Mouse (Mus musculus) hindbrain, embryonic 14.5 days (tissue): ENCODE measurements at regions not wholly inside any gene's neighbourhood (a gene's known extent, or its start where the extent isn't known, plus 50 kb on each side); places are given as distances from the start of the nearest gene placed in this dataset.

Source experiments
- ATAC-seq: fragments of 200-750 bp; cut with Nextera tagmentation; 2 replicates; pipeline ENCODE4 v1.8.0; 2017; ENCODE audit warnings: moderate number of reproducible peaks, mild to moderate bottlenecking, moderate TSS enrichment, moderate library complexity; ENCODE audit not compliant: low FRiP score
- DNase-seq: peaks from one replicate; pipeline ENCODE4 v3.0.0-alpha.2; 2015; ENCODE audit warnings: low spot score
- H3K27ac ChIP-seq: fragments of 300-500 bp; sonication (generic); 2 replicates; pipeline ENCODE4 v1.5.1; 2014; ENCODE audit warnings: mild to moderate bottlenecking, moderate library complexity
- H3K27me3 ChIP-seq: fragments of 300-500 bp; sonication (generic); 2 replicates; pipeline ENCODE4 v1.6.1; 2014; ENCODE audit warnings: mild to moderate bottlenecking, low read length, mixed read lengths; ENCODE audit not compliant: control insufficient read depth, insufficient read depth
- H3K36me3 ChIP-seq: fragments of 300-500 bp; sonication (generic); replicated peaks from 2 replicates; pipeline ENCODE4 v1.6.1; 2014; ENCODE audit not compliant: control insufficient read depth, insufficient read depth
- H3K4me1 ChIP-seq: fragments of 300-500 bp; sonication (generic); replicated peaks from 2 replicates; pipeline ENCODE4 v1.6.1; 2014; ENCODE audit warnings: antibody characterized with exemption, low read length, mixed read lengths; ENCODE audit not compliant: control insufficient read depth, insufficient read depth
- H3K4me2 ChIP-seq: fragments of 300-500 bp; sonication (generic); replicated peaks from 2 replicates; pipeline ENCODE4 v1.6.1; 2014; ENCODE audit warnings: mild to moderate bottlenecking, moderate library complexity
- H3K4me3 ChIP-seq: fragments of 300-500 bp; sonication (generic); replicated peaks from 2 replicates; pipeline ENCODE4 v1.5.1; 2014; ENCODE audit warnings: mild to moderate bottlenecking, low read length
- H3K9ac ChIP-seq: fragments of 300-500 bp; sonication (generic); 2 replicates; pipeline ENCODE4 v1.6.1; 2014
- H3K9me3 ChIP-seq: fragments of 300-500 bp; sonication (generic); 2 replicates; pipeline ENCODE4 v1.6.1; 2016; ENCODE audit warnings: low read length; ENCODE audit not compliant: control insufficient read depth
- WGBS: fragments of 180-500 bp; shearing (Covaris S2); extraction: QIAGEN DNeasy Blood & Tissue Kit; methylation state at CpG from one replicate; pipeline ENCODE4 v1.1.7; 2014; 5-methylcytosine and 5-hydroxymethylcytosine counted together

DNA sequence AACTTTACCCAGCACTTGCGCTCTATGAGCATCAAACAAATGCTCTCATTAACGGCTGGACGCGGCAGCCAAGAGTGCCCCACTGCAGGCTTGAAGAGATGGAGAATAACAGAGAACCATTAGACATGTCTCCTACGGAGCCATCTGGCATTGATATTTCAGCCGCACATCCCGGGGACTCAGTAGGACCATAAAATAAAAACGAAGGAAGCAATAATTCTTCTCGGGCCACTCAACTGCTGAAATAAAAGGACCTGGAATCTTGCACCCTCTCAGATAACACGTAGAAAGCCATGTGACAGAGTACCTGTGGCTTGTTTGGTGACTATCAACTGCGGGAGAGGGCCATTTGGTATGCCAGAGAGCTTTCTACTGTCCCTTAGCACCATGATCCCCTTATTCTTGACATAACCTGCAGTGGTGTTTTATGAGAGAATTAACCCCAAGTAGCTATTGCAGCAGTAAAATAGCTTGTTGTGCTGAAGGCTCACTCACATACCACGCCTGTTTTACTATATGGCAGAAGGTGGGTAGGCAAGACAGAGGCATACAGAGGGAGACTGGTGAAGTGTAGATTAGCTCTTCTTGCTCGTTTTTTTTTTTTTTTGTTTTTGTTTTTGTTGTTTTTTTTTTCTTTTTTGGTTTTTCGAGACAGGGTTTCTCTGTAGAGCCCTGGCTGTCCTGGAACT is 116.5 kb upstream of the Cnot2 start:
- no peaks in the 10 kb centered on the region for H3K27me3 ChIP-seq
- no peak overlapping the region for H3K4me3 ChIP-seq
- ATAC-seq, result no peak
- no peak for DNase-seq
- no peaks in the 10 kb centered on the region for H3K36me3 ChIP-seq
- no peaks in the 10 kb centered on the region for H3K9me3 ChIP-seq
- H3K4me2 ChIP-seq, result no peak overlapping the region
- H3K4me1 ChIP-seq, result no peaks in the 10 kb centered on the region
- H3K27ac ChIP-seq, result no peak overlapping the region
- WGBS, result 83% methylated on average over 14 of the region's 14 CpGs
- no peak overlapping the region for H3K9ac ChIP-seq

DNA sequence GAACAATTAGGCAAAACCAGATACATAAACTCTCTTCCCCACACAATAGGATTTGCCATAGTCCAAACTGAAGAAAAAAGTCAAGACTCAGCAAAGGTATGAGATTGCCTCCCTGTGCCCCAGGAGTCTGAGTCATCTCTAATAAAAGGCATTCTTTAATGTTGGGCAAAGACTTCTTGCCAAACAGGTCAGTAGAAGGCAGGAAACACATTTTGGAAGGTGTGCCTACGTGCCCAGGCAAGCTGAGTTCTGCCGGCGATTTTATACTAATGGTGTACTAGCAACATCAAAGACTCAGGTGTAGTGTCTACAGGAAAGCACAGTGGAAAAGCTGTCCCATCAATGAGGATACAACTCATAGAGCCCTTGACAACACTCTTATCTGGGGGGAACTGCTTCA is 112.5 kb upstream of the Cnot2 start:
- Histone ChIP-seq H3K9ac (no peak overlapping the region), H3K4me1 (no peaks in the 10 kb centered on the region), H3K4me3 (no peak overlapping the region), H3K36me3 (no peaks in the 10 kb centered on the region), H3K27ac (no peak overlapping the region), H3K27me3 (no peaks in the 10 kb centered on the region), H3K9me3 (no peaks in the 10 kb centered on the region), H3K4me2 (no peak overlapping the region)
- 92% methylated on average over 3 of the region's 3 CpGs for WGBS
- DNase-seq (no peak), ATAC-seq (no peak)

- Histone ChIP-seq H3K27me3 (no peaks in the 10 kb centered on the region), H3K9me3 (peaks cover 2% of the 10 kb centered on the region; the same call in 1 of the 2 replicates), H3K36me3 (no peaks in the 10 kb centered on the region), H3K4me1 (no peaks in the 10 kb centered on the region), H3K4me3 (no peak overlapping the region), H3K4me2 (no peak overlapping the region), H3K9ac (no peak overlapping the region), H3K27ac (no peak overlapping the region)
- DNase-seq, result no peak
- no peak for ATAC-seq
- 94% methylated on average over 11 of the region's 11 CpGs for WGBS
These were observed 105.4 kb upstream of the Cnot2 start for GRCm38 (mm10) chr10:116686741-116687140.

DNA sequence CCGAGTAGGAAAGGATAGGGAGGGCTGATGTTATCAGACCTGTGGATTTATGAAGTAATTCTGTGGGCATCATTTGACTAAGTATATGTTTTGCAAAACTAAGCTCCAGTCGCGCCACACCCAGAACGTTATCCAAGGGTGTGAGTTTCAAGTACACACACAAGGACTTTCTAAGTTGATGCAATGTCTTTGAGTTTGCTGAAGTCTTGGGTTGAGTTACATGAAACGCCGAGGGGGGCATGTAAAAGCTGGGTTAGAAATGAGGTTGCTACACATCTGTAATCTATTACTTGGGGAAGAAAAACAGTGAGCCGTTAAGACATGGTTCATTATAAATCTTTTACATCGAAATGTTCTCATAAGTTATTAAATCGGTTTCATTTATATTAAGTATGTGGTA is 102.1 kb upstream of the Cnot2 start:
- ATAC-seq (no peak), DNase-seq (no peak)
- Histone ChIP-seq H3K4me1 (no peaks in the 10 kb centered on the region), H3K4me3 (no peak overlapping the region), H3K27me3 (no peaks in the 10 kb centered on the region), H3K9me3 (peaks cover 10% of the 10 kb centered on the region; the same call in 1 of the 2 replicates), H3K36me3 (no peaks in the 10 kb centered on the region), H3K27ac (no peak overlapping the region), H3K9ac (no peak overlapping the region), H3K4me2 (no peak overlapping the region)
- WGBS, result 86% methylated on average over 9 of the region's 9 CpGs

- no peak for DNase-seq
- 91% methylated on average over 10 of the region's 10 CpGs for WGBS
- no peak overlapping the region for H3K4me3 ChIP-seq
- no peak overlapping the region for H3K9ac ChIP-seq
- no peak overlapping the region for H3K27ac ChIP-seq
- peaks cover 10% of the 10 kb centered on the region; the same call in 1 of the 2 replicates for H3K9me3 ChIP-seq
- no peak for ATAC-seq
- H3K36me3 ChIP-seq, result no peaks in the 10 kb centered on the region
- H3K27me3 ChIP-seq, result no peaks in the 10 kb centered on the region
- H3K4me1 ChIP-seq, result no peaks in the 10 kb centered on the region
- no peak overlapping the region for H3K4me2 ChIP-seq
These were observed 97.8 kb upstream of the Cnot2 start for GRCm38 (mm10) chr10:116678950-116679735.

- no peak overlapping the region for H3K4me3 ChIP-seq
- no peak overlapping the region for H3K27ac ChIP-seq
- ATAC-seq (no peak), DNase-seq (no peak)
- H3K27me3 ChIP-seq, result no peaks in the 10 kb centered on the region
- H3K9ac ChIP-seq, result no peak overlapping the region
- WGBS, result 49% methylated on average over 4 of the region's 4 CpGs
- H3K4me1 ChIP-seq, result no peaks in the 10 kb centered on the region
- H3K4me2 ChIP-seq, result no peak overlapping the region
- peaks cover 10% of the 10 kb centered on the region; the same call in 1 of the 2 replicates for H3K9me3 ChIP-seq
- no peaks in the 10 kb centered on the region for H3K36me3 ChIP-seq
These were observed 96.6 kb upstream of the Cnot2 start for GRCm38 (mm10) chr10:116677949-116678348.

- no peaks in the 10 kb centered on the region for H3K9me3 ChIP-seq
- no peak overlapping the region for H3K27ac ChIP-seq
- no peaks in the 10 kb centered on the region for H3K4me1 ChIP-seq
- no peaks in the 10 kb centered on the region for H3K27me3 ChIP-seq
- H3K36me3 ChIP-seq, result no peaks in the 10 kb centered on the region
- no peak for DNase-seq
- H3K4me2 ChIP-seq, result no peak overlapping the region
- H3K4me3 ChIP-seq, result no peak overlapping the region
- no peak for ATAC-seq
- H3K9ac ChIP-seq, result no peak overlapping the region
- 76% methylated on average over 7 of the region's 7 CpGs for WGBS
These were observed 93.9 kb upstream of the Cnot2 start for GRCm38 (mm10) chr10:116675171-116675570.

DNA sequence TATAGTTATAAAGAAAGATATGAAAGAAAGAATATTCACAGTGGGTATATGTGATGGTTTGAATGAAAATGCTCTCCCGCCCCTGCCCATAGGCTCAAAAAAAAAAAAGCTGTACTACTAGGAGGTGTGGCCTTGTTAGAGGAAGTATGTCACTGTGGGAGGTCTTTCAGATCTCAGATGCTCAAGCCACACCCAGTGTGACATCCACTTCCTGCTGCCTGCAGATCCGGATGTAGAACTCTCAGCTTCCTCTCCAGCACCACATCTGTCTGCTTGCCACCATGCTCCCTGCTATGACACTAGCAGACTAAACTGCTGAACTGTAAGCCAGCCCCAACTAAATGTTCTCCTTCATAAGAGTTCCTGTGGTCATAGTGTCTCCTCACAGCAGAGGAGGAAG is 93.0 kb upstream of the Cnot2 start:
- no peaks in the 10 kb centered on the region for H3K4me1 ChIP-seq
- no peak for DNase-seq
- 82% methylated on average over 2 of the region's 2 CpGs for WGBS
- no peak for ATAC-seq
- no peak overlapping the region for H3K27ac ChIP-seq
- H3K9ac ChIP-seq, result no peak overlapping the region
- H3K4me3 ChIP-seq, result no peak overlapping the region
- no peaks in the 10 kb centered on the region for H3K9me3 ChIP-seq
- H3K27me3 ChIP-seq, result no peaks in the 10 kb centered on the region
- no peaks in the 10 kb centered on the region for H3K36me3 ChIP-seq
- no peak overlapping the region for H3K4me2 ChIP-seq

- DNase-seq, result no peak
- Histone ChIP-seq H3K36me3 (no peaks in the 10 kb centered on the region), H3K4me1 (no peaks in the 10 kb centered on the region), H3K9me3 (no peaks in the 10 kb centered on the region), H3K4me3 (no peak overlapping the region), H3K4me2 (no peak overlapping the region), H3K27ac (no peak overlapping the region), H3K27me3 (no peaks in the 10 kb centered on the region), H3K9ac (no peak overlapping the region)
- ATAC-seq, result no peak
- WGBS, result 96% methylated on average over 6 of the region's 6 CpGs
These were observed 77.1 kb upstream of the Cnot2 start for GRCm38 (mm10) chr10:116658162-116658962.
